Mouse (Mus musculus) 3T3-L1 (cell line): ENCODE data around the gene Gm11492.

Source experiments
- DNase-seq: peaks from one replicate; pipeline ENCODE4 v3.0.0-alpha.2; 2015; ENCODE audit warnings: low read depth, low spot score

The Gm11492 gene

DNA sequence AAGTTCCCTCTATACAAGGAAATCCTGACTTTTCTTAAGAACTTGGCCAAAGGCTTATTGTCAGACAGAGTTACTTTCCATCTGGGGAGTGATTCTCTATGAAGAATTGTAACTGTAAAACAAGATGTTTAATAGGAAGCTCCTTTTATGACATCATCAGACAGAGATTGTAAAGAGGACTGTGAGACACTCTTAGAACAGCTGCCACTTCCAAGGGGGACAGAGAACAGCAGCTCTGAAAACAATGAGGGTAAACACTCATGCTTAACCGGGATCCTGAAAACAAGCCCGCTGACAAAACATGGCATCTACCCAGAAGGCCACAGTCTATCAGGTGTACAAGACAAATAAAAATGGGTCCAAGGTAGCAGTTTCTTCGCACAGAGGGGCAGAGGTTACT, at the start of gene Gm11492:
Gene Gm11492, plus strand, starts transcription at position 153 of the 400 bp plus-strand sequence.
- DNase-seq: no peak

- DNase-seq: peak; percentile 85
Observed at GRCm38 (mm10) chr11:87519260-87519659, 47.2 kb upstream of the Gm11492 start.

GRCm38 (mm10) chr11:87523466-87523865, 43.0 kb upstream of the Gm11492 start:
- no peak for DNase-seq

DNA sequence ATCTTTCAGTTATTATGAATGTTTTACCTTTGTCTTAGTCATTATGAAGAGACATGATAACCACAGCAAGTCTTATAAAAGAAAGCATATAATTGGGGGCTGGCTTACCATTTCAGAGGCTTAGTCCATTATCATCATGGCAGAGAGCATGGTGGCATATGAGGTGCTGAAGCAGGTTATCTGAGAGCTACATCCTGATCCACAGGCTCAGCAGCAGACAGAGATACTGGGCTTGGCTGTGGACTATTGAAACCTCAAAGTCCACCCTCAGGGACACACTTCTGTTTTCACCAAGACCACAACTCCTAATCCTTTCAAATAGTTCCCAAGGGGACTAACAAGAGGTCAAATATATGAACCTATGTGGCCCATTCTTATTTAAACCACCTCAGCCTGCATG, 42.5 kb upstream of the Gm11492 start:
- DNase-seq: no peak

DNA sequence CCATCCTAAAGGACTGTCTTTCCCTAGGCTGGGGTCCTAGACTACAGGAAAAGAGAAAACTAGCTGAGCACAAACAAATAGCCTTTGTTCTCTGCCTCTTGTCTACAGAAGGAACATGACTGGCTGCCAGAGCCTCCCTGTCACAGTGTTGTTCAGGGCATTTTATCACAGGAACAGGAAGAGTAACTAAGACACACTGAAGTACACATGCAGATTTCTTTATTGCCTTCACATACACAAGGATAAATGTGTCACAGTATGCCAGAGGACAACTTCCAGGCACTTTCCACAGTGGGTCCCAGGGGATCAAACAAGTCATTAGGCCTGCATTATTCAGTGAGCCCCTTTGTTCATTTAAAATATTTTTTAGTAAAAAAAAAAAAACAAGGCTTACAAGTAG, 41.7 kb upstream of the Gm11492 start:
- DNase-seq: no peak

DNA sequence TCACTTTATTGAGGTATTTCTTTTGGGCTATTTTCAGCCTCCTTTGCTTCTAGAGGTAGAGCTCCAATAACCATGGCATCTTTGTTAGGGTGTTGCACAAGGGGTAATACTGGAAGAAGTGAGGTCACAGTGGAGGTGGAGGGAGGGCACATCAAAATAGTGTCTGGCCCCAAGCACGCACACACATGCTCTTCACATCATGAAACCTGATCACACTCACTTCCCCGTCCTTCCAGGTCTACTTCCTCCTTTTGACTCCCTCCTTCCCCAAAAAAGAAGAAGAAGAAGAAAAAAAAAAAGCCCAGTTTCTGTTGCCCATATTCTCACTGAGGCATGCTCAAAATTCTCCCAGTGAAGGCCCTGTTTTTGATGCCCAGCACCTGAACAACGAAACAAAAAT, 39.1 kb upstream of the Gm11492 start:
- DNase-seq: no peak

DNA sequence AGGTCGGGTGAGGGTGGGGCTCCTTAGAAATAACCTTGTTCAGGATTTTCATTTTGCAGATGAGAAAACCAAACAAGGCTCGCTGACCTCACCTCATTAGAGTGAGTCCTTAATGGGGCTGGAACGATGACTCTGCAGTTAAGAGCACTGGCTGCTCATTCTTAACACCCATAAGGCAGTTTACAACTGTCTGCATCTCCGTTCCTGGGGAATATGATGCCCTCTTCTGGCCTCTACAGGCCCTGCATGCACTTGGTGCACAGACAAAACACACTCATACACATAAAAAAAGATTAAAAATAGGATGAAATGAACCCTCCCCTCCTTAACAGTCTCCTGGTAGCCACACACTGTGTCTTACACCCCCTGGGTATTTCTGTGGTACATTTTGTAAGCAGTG, 38.5 kb upstream of the Gm11492 start:
- peak; percentile 12 for DNase-seq

DNA sequence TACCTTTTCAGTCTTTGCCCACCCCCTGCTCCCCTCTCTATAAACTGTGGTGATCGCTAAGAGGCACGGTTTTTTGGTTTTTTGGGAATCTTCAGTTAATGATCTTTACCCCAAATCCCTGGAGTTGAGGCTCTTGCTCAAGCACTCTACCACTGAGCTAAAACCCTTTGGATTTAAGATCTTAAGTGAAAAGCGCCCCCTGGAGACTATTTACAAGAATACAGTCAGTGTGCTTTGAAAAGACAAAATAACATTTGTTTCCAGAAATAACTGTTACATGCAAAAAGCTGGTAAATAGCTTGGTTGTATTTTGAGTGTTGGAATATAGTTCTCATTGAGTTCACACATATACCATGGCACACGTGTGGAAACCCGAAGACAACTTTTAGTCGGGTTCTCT, 34.8 kb upstream of the Gm11492 start:
- DNase-seq: peak; percentile 12

DNA sequence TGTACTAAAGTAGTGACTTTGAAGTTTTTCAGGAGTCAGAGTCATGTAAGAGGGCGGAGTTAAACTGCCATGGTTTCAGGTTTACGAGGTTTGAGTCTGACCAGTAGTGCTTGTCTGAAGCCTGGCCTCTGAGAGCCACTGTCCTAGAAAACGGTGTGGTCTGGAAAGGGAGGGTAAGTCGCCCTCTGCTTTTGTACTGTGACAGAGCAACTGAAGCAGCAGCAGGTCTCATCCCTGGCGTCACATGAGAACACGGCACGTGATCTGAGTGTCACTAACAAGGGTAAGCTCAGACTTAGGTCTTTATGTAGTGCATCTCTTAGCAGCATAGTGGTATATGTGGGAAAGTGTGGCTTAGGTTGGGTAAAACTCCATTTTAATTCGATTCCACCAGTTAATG, 24.2 kb upstream of the Gm11492 start:
- DNase-seq: peak; percentile 6

DNA sequence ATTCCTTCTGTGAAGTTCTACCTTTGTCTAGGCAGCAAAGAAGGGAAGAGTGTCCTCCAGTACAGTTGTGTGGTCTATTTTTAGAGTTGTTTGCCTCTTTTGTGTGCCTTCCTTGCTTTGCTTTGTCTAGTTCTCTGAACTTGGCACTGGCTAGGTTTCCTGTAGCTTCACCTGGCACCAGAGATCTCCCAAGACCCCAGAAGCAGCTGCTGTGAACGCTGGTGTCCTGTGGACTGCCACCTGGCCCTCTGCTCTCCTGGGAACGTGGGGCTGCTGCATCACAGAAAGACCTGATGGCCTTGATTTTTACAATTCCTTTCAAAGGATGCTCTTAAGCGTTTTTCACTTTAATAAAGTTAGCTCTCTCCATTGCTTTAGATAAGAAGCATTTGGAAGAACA, 23.5 kb upstream of the Gm11492 start:
- no peak for DNase-seq

DNA sequence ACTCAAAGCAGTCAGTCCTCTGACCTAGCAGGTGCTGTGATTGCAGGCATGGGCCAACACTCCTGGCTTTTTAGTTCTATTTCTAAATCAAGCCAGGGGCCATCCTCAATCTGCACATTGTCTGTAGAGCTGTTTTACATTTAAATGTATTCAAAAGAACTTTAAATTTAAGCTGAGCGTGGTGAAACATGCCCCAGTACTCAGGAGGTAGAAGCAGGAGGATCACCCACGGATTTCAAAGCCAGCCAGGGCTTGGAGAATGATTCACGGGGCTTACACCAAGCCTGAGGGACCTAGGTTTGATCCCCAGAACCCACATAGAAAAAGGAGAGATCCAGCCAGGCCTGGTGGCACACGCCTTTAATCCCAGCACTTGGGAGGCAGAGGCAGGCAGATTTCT, 13.1 kb upstream of the Gm11492 start:
- no peak for DNase-seq

DNA sequence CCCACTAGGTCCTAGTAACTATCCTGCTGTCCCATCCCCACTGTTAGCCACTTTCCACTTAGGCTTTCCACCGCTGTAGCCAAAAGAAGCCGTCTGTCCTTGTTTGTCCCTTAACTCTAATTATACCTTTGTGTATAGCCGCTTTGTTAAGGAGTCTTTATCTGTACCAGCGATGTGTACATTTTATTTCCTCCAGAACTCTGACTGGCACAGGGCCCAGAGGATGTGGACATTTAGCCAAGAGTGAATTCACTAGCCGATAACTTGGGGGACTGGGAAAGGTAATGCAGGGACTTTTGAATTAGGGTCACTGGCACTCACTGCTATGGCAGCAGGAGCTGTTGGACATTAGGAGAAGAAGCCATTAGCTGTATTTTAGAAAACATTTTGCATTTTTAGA, 12.1 kb upstream of the Gm11492 start:
- DNase-seq: no peak

GRCm38 (mm10) chr11:87555106-87555703, 11.2 kb upstream of the Gm11492 start:
- DNase-seq: peak; percentile 42

GRCm38 (mm10) chr11:87561208-87561607, 5.2 kb upstream of the Gm11492 start:
- DNase-seq: no peak

- no peak for DNase-seq
Observed at GRCm38 (mm10) chr11:87568255-87568953, 2.0 kb downstream of the Gm11492 start, which contains the start of gene Sept4. TSS of gene Sept4 (plus strand) at chr11:87568903.

- no peak for DNase-seq
Observed at GRCm38 (mm10) chr11:87570743-87571142, 4.3 kb downstream of the Gm11492 start.

DNA sequence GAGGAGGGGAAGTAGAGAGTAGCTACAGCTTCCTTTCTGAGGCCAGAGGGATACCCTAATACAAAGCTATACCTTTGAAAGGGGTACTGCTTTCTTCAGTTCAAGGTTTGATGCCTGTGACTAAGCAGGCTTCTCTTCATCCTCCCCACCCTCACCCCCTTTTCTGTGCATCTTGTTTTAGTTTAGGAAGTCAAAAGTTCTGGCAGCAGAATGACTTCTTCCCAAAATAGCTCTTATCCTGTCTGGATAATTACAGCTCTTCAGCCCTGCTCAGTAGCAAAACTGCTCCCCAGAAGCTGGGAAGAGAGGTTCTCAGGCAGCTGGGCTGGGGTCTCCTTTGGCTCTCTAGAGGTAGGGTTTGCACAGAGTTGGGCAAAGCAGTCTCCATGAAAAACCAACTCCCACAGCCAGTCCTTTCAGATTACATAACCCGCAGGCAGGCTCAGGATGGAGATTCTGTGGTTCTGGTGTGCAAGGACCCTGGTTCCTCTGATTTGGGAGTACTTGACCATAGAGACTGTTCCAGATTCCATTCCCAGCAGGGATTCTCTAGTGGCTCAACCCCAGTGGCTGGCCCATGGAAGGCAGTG, 5.0 kb downstream of the Gm11492 start:
- DNase-seq: no peak

DNA sequence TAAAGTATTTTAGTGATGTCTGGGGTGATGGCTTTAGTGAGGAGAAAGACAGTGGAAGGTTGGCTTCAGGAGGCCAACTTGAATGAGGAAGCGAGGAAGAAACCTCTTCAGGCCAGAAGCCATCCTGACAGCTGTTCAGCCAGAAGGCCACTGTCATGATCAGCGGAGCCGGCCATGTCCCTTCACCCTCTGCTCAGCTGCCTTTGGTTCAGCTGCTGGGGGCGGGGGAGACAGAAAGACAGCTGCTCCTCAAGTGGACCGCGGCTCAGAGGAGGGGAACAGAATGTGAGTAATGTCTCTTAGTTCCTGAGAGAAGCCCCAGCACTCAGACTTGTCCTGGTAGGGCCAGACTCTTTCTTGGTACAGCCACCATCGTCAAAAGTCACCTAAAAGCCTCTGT, 7.3 kb downstream of the Gm11492 start:
- no peak for DNase-seq

DNA sequence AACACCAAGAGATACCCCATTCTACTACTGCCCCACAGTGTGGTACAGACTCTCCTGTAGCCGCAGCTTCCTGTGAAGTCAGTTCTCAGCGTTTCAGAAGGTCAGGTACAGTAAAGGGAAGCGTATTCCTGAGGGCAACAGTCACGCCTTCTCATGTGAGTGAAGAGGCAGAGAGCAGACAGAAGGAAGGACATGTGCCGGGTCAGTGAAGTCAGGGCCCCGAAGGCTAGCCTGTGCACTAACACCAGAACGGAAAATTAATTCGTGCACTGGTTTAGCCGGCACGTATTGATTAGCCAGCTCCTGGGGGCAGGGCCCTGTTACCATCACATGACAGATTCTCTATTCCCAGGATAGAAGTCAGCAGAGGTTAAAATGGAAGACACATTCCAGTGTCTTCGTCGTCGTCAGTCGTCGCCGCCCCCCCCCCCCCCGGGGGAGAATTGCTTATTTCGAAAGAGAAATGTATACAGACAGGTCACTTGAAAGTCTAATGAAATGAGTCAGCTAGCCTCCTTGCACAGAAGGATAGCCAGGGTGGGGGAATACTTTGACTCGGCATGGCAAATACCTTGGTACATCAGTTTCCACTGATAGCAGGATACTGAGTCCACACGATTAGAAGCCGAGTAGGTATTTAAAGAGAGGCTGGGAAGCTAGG, 8.2 kb downstream of the Gm11492 start:
- DNase-seq: no peak

GRCm38 (mm10) chr11:87577601-87578248, 11.3 kb downstream of the Gm11492 start:
- DNase-seq: no peak

DNA sequence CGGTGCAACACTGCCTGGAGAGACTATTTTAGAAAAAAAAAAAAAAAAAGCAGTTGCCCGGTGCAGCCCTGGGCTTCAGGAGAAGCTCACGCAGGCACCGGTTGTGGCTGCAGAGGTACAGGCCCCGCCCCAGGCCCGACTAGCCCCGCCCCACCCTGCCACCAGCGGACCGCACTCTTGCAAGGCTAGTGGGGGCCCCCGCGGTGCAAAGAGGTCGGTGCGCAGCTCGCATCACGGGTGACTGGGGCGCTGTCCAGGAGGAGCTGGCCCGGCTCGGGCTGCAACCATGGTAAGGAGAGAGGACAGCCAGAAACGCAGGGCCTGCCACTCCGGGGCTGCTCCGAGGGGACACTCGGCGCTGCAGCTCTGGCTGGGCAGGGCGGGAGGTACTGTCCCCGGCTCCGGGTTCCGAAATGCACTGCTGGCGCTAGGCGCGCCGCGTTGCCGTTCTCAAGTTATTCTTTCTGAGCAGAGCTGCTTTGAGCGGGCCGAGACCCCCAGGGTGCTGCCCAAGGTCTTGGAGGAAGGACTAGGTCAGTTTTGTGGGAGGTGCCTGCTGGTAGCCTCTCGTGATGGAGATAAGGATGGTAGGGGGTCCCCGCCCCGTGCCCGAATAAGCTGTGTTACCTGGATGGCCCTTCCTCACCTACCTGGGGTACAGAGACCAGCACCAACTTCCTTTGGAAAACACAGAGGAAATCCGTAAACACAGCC, 12.0 kb downstream of the Gm11492 start:
- DNase-seq: no peak
